Mouse (Mus musculus): ENCODE data around the gene Basp1. TPM values are rescaled to one million over a fixed set of nuclear protein-coding genes. Genes with fewer than 3 reads are reported as not detected.

The Basp1 gene
- polyA plus RNA-seq, 1 experiment from 2014 or later, result 148 TPM

- peak; percentile 16; the same call in 1 of the 2 replicates for ATAC-seq
- 35% methylated on average over 8 of the region's 8 CpGs for WGBS
- no peaks in the 10 kb centered on the region for H3K9me3 ChIP-seq (ENCODE audit: control insufficient read depth, low read length)
- H3K4me2 ChIP-seq (ENCODE audit: low read length), result peak overlapping the region; percentile 39
- H3K27me3 ChIP-seq (replicated peaks; ENCODE audit: control insufficient read depth, insufficient read depth, low read length), result no peaks in the 10 kb centered on the region
- peaks cover 11% of the 10 kb centered on the region for H3K4me1 ChIP-seq (ENCODE audit: control insufficient read depth, insufficient read depth, low read depth, low read length)
- H3K9ac ChIP-seq (ENCODE audit: low read depth, low read length), result no peak overlapping the region
- no peaks in the 10 kb centered on the region for H3K36me3 ChIP-seq (ENCODE audit: control insufficient read depth, insufficient read depth, low read length)
- no peak overlapping the region for H3K4me3 ChIP-seq (ENCODE audit: low read length)
- no peak overlapping the region for H3K27ac ChIP-seq (ENCODE audit: low read depth, low read length)
These were observed 32.6 kb upstream of the Basp1 start for GRCm38 (mm10) chr15:25446155-25446487.

- no peaks in the 10 kb centered on the region for H3K36me3 ChIP-seq (ENCODE audit: control insufficient read depth, insufficient read depth, low read length)
- no peaks in the 10 kb centered on the region for H3K9me3 ChIP-seq (ENCODE audit: control insufficient read depth, low read length)
- peak; percentile 32; the same call in 1 of the 2 replicates for ATAC-seq
- H3K27ac ChIP-seq (ENCODE audit: low read depth, low read length), result no peak overlapping the region
- no peak overlapping the region for H3K4me3 ChIP-seq (ENCODE audit: low read length)
- no peak overlapping the region for H3K9ac ChIP-seq (ENCODE audit: low read depth, low read length)
- 9% methylated on average over 17 of the region's 17 CpGs for WGBS
- H3K4me2 ChIP-seq (ENCODE audit: low read length), result peak overlapping the region; percentile 39
- H3K4me1 ChIP-seq (ENCODE audit: control insufficient read depth, insufficient read depth, low read depth, low read length), result peaks cover 11% of the 10 kb centered on the region
- H3K27me3 ChIP-seq (replicated peaks; ENCODE audit: control insufficient read depth, insufficient read depth, low read length), result no peaks in the 10 kb centered on the region
These were observed 32.0 kb upstream of the Basp1 start for GRCm38 (mm10) chr15:25445361-25446154.

GRCm38 (mm10) chr15:25444208-25444607 lies 30.6 kb upstream of the Basp1 start:
- Histone ChIP-seq H3K4me3 (ENCODE audit: low read length) (no peak overlapping the region), H3K4me2 (ENCODE audit: low read length) (no peak overlapping the region), H3K36me3 (ENCODE audit: control insufficient read depth, insufficient read depth, low read length) (no peaks in the 10 kb centered on the region), H3K9me3 (ENCODE audit: control insufficient read depth, low read length) (no peaks in the 10 kb centered on the region), H3K4me1 (ENCODE audit: control insufficient read depth, insufficient read depth, low read depth, low read length) (peaks cover 11% of the 10 kb centered on the region), H3K27me3 (replicated peaks; ENCODE audit: control insufficient read depth, insufficient read depth, low read length) (no peaks in the 10 kb centered on the region), H3K9ac (ENCODE audit: low read depth, low read length) (no peak overlapping the region), H3K27ac (ENCODE audit: low read depth, low read length) (no peak overlapping the region)
- no peak for ATAC-seq
- WGBS, result 84% methylated on average over 10 of the region's 10 CpGs

GRCm38 (mm10) chr15:25443140-25443790 lies 29.7 kb upstream of the Basp1 start:
- peaks cover 11% of the 10 kb centered on the region for H3K4me1 ChIP-seq (ENCODE audit: control insufficient read depth, insufficient read depth, low read depth, low read length)
- H3K27ac ChIP-seq (ENCODE audit: low read depth, low read length), result no peak overlapping the region
- H3K4me3 ChIP-seq (ENCODE audit: low read length), result no peak overlapping the region
- H3K27me3 ChIP-seq (replicated peaks; ENCODE audit: control insufficient read depth, insufficient read depth, low read length), result no peaks in the 10 kb centered on the region
- no peaks in the 10 kb centered on the region for H3K36me3 ChIP-seq (ENCODE audit: control insufficient read depth, insufficient read depth, low read length)
- no peak for ATAC-seq
- 75% methylated on average over 8 of the region's 8 CpGs for WGBS
- no peaks in the 10 kb centered on the region for H3K9me3 ChIP-seq (ENCODE audit: control insufficient read depth, low read length)
- no peak overlapping the region for H3K9ac ChIP-seq (ENCODE audit: low read depth, low read length)
- H3K4me2 ChIP-seq (ENCODE audit: low read length), result no peak overlapping the region

GRCm38 (mm10) chr15:25441868-25442185 lies 28.3 kb upstream of the Basp1 start:
- Histone ChIP-seq H3K9me3 (ENCODE audit: control insufficient read depth, low read length) (no peaks in the 10 kb centered on the region), H3K4me1 (ENCODE audit: control insufficient read depth, insufficient read depth, low read depth, low read length) (peaks cover 11% of the 10 kb centered on the region), H3K4me2 (ENCODE audit: low read length) (no peak overlapping the region), H3K4me3 (ENCODE audit: low read length) (no peak overlapping the region), H3K36me3 (ENCODE audit: control insufficient read depth, insufficient read depth, low read length) (no peaks in the 10 kb centered on the region), H3K9ac (ENCODE audit: low read depth, low read length) (no peak overlapping the region), H3K27ac (ENCODE audit: low read depth, low read length) (no peak overlapping the region), H3K27me3 (replicated peaks; ENCODE audit: control insufficient read depth, insufficient read depth, low read length) (no peaks in the 10 kb centered on the region)
- 66% methylated on average over 9 of the region's 9 CpGs for WGBS
- ATAC-seq, result no peak

GRCm38 (mm10) chr15:25440991-25441867 lies 27.7 kb upstream of the Basp1 start:
- H3K9me3 ChIP-seq (ENCODE audit: control insufficient read depth, low read length), result no peaks in the 10 kb centered on the region
- 17% methylated on average over 24 of the region's 24 CpGs for WGBS
- no peaks in the 10 kb centered on the region for H3K36me3 ChIP-seq (ENCODE audit: control insufficient read depth, insufficient read depth, low read length)
- H3K27me3 ChIP-seq (replicated peaks; ENCODE audit: control insufficient read depth, insufficient read depth, low read length), result no peaks in the 10 kb centered on the region
- ATAC-seq, result no peak
- no peak overlapping the region for H3K9ac ChIP-seq (ENCODE audit: low read depth, low read length)
- H3K4me3 ChIP-seq (ENCODE audit: low read length), result peak overlapping the region; percentile 14; the same call in 1 of the 2 replicates
- H3K4me2 ChIP-seq (ENCODE audit: low read length), result peak overlapping the region; percentile 46
- H3K27ac ChIP-seq (ENCODE audit: low read depth, low read length), result no peak overlapping the region
- peaks cover 11% of the 10 kb centered on the region for H3K4me1 ChIP-seq (ENCODE audit: control insufficient read depth, insufficient read depth, low read depth, low read length)

GRCm38 (mm10) chr15:25440317-25440716 lies 26.8 kb upstream of the Basp1 start:
- H3K36me3 ChIP-seq (ENCODE audit: control insufficient read depth, insufficient read depth, low read length), result no peaks in the 10 kb centered on the region
- H3K27me3 ChIP-seq (replicated peaks; ENCODE audit: control insufficient read depth, insufficient read depth, low read length), result no peaks in the 10 kb centered on the region
- no peak overlapping the region for H3K4me3 ChIP-seq (ENCODE audit: low read length)
- H3K27ac ChIP-seq (ENCODE audit: low read depth, low read length), result no peak overlapping the region
- H3K9ac ChIP-seq (ENCODE audit: low read depth, low read length), result no peak overlapping the region
- H3K4me1 ChIP-seq (ENCODE audit: control insufficient read depth, insufficient read depth, low read depth, low read length), result peaks cover 3% of the 10 kb centered on the region
- no peak for ATAC-seq
- no peaks in the 10 kb centered on the region for H3K9me3 ChIP-seq (ENCODE audit: control insufficient read depth, low read length)
- H3K4me2 ChIP-seq (ENCODE audit: low read length), result no peak overlapping the region
- 81% methylated on average over 8 of the region's 8 CpGs for WGBS

- Histone ChIP-seq H3K4me2 (ENCODE audit: low read length) (no peak overlapping the region), H3K27ac (ENCODE audit: low read depth, low read length) (no peak overlapping the region), H3K36me3 (ENCODE audit: control insufficient read depth, insufficient read depth, low read length) (no peaks in the 10 kb centered on the region), H3K27me3 (replicated peaks; ENCODE audit: control insufficient read depth, insufficient read depth, low read length) (no peaks in the 10 kb centered on the region), H3K9me3 (ENCODE audit: control insufficient read depth, low read length) (no peaks in the 10 kb centered on the region), H3K4me3 (ENCODE audit: low read length) (no peak overlapping the region), H3K4me1 (ENCODE audit: control insufficient read depth, insufficient read depth, low read depth, low read length) (no peaks in the 10 kb centered on the region), H3K9ac (ENCODE audit: low read depth, low read length) (no peak overlapping the region)
- ATAC-seq, result no peak
- 82% methylated on average over 1 of the region's 1 CpGs for WGBS
These were observed 18.8 kb upstream of the Basp1 start for GRCm38 (mm10) chr15:25432341-25432740.

- Histone ChIP-seq H3K36me3 (ENCODE audit: control insufficient read depth, insufficient read depth, low read length) (no peaks in the 10 kb centered on the region), H3K4me2 (ENCODE audit: low read length) (no peak overlapping the region), H3K9me3 (ENCODE audit: control insufficient read depth, low read length) (no peaks in the 10 kb centered on the region), H3K4me1 (ENCODE audit: control insufficient read depth, insufficient read depth, low read depth, low read length) (no peaks in the 10 kb centered on the region), H3K9ac (ENCODE audit: low read depth, low read length) (no peak overlapping the region), H3K27ac (ENCODE audit: low read depth, low read length) (no peak overlapping the region), H3K4me3 (ENCODE audit: low read length) (no peak overlapping the region), H3K27me3 (replicated peaks; ENCODE audit: control insufficient read depth, insufficient read depth, low read length) (no peaks in the 10 kb centered on the region)
- 90% methylated on average over 3 of the region's 3 CpGs for WGBS
- no peak for ATAC-seq
These were observed 16.6 kb upstream of the Basp1 start for GRCm38 (mm10) chr15:25430167-25430566.

All from hindbrain, embryonic 16.5 days (tissue).